Mouse (Mus musculus) CH12.LX (cell line): ENCODE data around the gene Fkbp15.

Source experiments
- CTCF ChIP-seq, 2 experiments: IDR thresholded peaks in 1 of 2; conservative IDR thresholded peaks in 1 of 2; 2 replicates each; pipeline ENCODE4 v1.5.1; 2011 to 2012; ENCODE audit warnings: low read depth in 2 of 2, low read length in 2 of 2, improper control_type of control experiment in 1 of 2, inconsistent platforms in 1 of 2, mild to moderate bottlenecking in 1 of 2, moderate library complexity in 1 of 2
- E2F4 ChIP-seq: IDR thresholded peaks from 2 replicates; pipeline ENCODE4 v1.6.1; 2011; ENCODE audit warnings: low read depth, low read length, improper control_type of control experiment; ENCODE audit not compliant: insufficient replicate concordance
- HCFC1 ChIP-seq: IDR thresholded peaks from 2 replicates; pipeline ENCODE4 v1.6.1; 2012; ENCODE audit warnings: low read depth, mild to moderate bottlenecking, inconsistent platforms, low read length, improper control_type of control experiment
- JUND ChIP-seq: conservative IDR thresholded peaks from 2 replicates; pipeline ENCODE4 v1.6.1; 2011; ENCODE audit warnings: low read depth, low read length, improper control_type of control experiment
- KAT2A ChIP-seq: IDR thresholded peaks from 2 replicates; pipeline ENCODE4 v1.6.1; 2012; ENCODE audit warnings: low read length, improper control_type of control experiment, inconsistent platforms; ENCODE audit not compliant: insufficient replicate concordance
- MAZ ChIP-seq: IDR thresholded peaks from 2 replicates; pipeline ENCODE4 v1.6.1; 2012; ENCODE audit warnings: low read depth, mild to moderate bottlenecking, inconsistent platforms, low read length, improper control_type of control experiment, moderate library complexity
- MEF2A ChIP-seq: IDR thresholded peaks from 2 replicates; pipeline ENCODE4 v1.6.1; 2014; ENCODE audit warnings: low read depth, mild to moderate bottlenecking, inconsistent platforms, low read length, improper control_type of control experiment, borderline replicate concordance
- POLR2A ChIP-seq: IDR thresholded peaks from 2 replicates; pipeline ENCODE4 v1.6.1; 2011; ENCODE audit warnings: low read depth, mild to moderate bottlenecking, improper control_type of control experiment, low read length
- SIN3A ChIP-seq: IDR thresholded peaks from 2 replicates; pipeline ENCODE4 v1.6.1; 2012; ENCODE audit warnings: low read length, improper control_type of control experiment, inconsistent platforms
- UBTF ChIP-seq: IDR thresholded peaks from 2 replicates; pipeline ENCODE4 v1.6.1; 2012; ENCODE audit warnings: low read depth, mild to moderate bottlenecking, inconsistent platforms, low read length, improper control_type of control experiment, moderate library complexity

DNA sequence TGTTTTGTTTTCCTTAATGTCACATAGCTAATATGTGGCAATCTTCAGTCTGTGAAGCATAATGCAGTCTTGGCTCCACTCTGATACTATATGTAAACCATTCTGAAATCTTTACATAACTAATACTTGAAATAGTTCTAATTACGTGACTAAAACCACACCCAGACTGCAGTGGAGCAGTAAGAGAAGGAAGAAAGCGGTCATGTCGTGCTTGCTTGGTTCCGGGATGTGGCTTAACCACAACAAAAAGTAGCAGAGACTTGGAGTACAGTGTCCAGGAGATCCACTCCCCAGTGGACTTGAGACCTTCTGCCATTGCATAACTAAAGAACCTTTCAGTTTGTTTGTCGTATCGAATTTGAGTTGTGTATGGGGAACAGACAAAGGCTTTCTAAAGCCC lies 7.2 kb upstream of the Fkbp15 start:
- TF ChIP-seq SIN3A: no peak
- no peak for TF ChIP-seq CTCF (conservative IDR thresholded peaks at IDR 0.05 in 1 of 2, IDR thresholded peaks at IDR 0.05 in 1 of 2; ENCODE audit: low read depth in 2 of 2, low read length in 2 of 2)
- no peak for TF ChIP-seq E2F4
- TF ChIP-seq JUND: no peak
- no peak for TF ChIP-seq MEF2A
- no peak for TF ChIP-seq UBTF
- TF ChIP-seq POLR2A: no peak
- TF ChIP-seq HCFC1: no peak
- TF ChIP-seq KAT2A: no peak
- TF ChIP-seq MAZ: no peak
